Comparison of ENCODE assay signal across 8 mouse cellular contexts in the genomic region with DNA sequence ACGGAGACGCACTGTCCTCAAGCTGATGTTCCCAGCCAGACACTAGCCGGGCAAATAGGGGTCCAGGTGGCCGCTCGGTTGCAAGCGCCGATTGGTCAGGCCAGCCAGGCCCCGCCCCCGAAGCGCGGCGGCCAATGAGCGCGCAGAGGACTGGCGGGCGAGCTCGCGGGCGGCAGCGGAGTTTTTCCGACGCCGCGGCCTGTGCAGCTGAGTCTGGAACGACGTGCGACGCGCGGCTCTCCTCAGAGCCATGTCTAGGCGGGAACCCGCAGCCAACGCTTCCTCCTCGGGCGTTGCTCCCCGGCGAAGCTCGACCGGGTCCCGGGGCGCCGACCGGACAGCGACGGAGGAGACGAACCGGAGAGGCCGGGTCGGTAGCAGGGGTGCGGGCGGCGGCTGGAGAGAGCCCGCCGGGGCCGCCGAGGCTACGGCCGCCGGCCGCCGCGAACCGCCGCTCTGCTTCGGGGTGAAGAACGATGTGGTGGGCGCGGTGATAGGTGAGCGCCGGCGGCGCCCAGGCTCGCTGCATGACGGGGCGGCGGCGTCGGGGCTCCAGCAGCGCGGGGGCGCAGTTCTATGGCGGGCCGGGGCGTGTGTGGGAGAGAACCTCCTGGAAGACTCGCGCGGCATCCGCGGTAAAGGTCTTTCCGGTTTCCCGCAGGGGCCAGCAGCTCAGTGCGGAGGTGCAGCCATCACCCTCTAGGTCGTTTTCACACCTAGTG. TPM values are rescaled to one million over a fixed set of nuclear protein-coding genes. Genes with fewer than 3 reads are reported as not detected.
A peak's percentile ranks its signal among the peaks of the same experiment; 100 is the strongest.
DNase-seq lines count a peak whose midpoint lies in the region; ATAC-seq lines count a peak whose summit lies in the region.

A gene (plus strand): TSS at position 148 of the 722 bp plus-strand sequence.

- intact Hi-C loops in left cerebral cortex, postnatal 4 days (cut with DNase I) = no loop called here

- H3K4me3 ChIP-seq in hindbrain, embryonic 16.5 days (ENCODE audit: low read length) = peak within 1 kb of the TSS; percentile 61

- DNase-seq in adrenal gland, postnatal 36 days = peak; percentile 27 to 35
- peak; percentile 7 to 10 for DNase-seq in frontal cortex, postnatal 14 days (ENCODE audit: low spot score in 2 of 2)
- DNase-seq in left cerebral cortex, postnatal 4 days = peak; percentile 60
- DNase-seq in mesoderm, embryonic 11.5 days (ENCODE audit: low read depth, low spot score) = peak; percentile 75
- peak; percentile 21 for DNase-seq in right cerebral cortex, postnatal 4 days

- H3K4me2 ChIP-seq in hindbrain, embryonic 16.5 days (ENCODE audit: low read length) = peak within 1 kb of the TSS; percentile 84

- no peaks in the 10 kb centered on the region for H3K36me3 ChIP-seq in hindbrain, embryonic 16.5 days (ENCODE audit: control insufficient read depth, insufficient read depth, low read length)

- H3K9me3 ChIP-seq in hindbrain, embryonic 16.5 days (ENCODE audit: control insufficient read depth, low read length) = no peaks in the 10 kb centered on the region

- 6% methylated on average over 88 of the region's 93 CpGs for WGBS in hindbrain, embryonic 16.5 days

- peaks cover 32% of the 10 kb centered on the region for H3K27me3 ChIP-seq in hindbrain, embryonic 16.5 days (replicated peaks; ENCODE audit: control insufficient read depth, insufficient read depth, low read length)

- peak within 1 kb of the TSS; percentile 47 for H3K9ac ChIP-seq in hindbrain, embryonic 16.5 days (ENCODE audit: low read depth, low read length)

- H3K4me1 ChIP-seq in hindbrain, embryonic 16.5 days (ENCODE audit: control insufficient read depth, insufficient read depth, low read depth, low read length) = peaks cover 8% of the 10 kb centered on the region

- H3K27ac ChIP-seq in hindbrain, embryonic 16.5 days (ENCODE audit: low read depth, low read length) = no peak within 1 kb of the TSS

- peak; percentile 83 for ATAC-seq in CD4-positive, CD25-positive, alpha-beta regulatory T cell, adult 4 months
- peak; percentile 99 for ATAC-seq in hindbrain, embryonic 16.5 days
- no peak for ATAC-seq in erythroid progenitor cell, adult 5-6 weeks (replicated peaks; ENCODE audit: low FRiP score, poor library complexity, severe bottlenecking)

RNA-seq across cellular contexts. Expression of the gene that starts here (rescaled TPM):
- 1 to 10 TPM; 2.6 to 4.7 TPM for polyA plus RNA-seq in CD4-positive, CD25-positive, alpha-beta regulatory T cell, adult 4 months (2017; shearing (Covaris generic))
- total RNA-seq in adrenal gland, postnatal 36 days (2021) = not detected
- 0.29 and 0.44 TPM in 2 replicates for polyA plus RNA-seq in hindbrain, embryonic 16.5 days (2015; fragmentation: Nextera tagmentation; extraction: Ambion mirVana)
- total RNA-seq in left cerebral cortex, postnatal 4 days (2021) = under 1 TPM in 1 of 2 experiments, not detected in 1; 0.20 TPM
- 0.84 TPM in 1 of 2 replicates, not detected in the other for total RNA-seq in erythroid progenitor cell, adult 5-6 weeks (2015; ENCODE audit: low replicate concordance)
- total RNA-seq in erythroid progenitor cell, adult 5-6 weeks (2017; ENCODE audit: low replicate concordance) = not detected in 2 replicates

Comparison
In these comparisons a context has a peak if more than half of its experiments do, and no peak if none do; other contexts are left out.
1. Peak in DNase-seq in adrenal gland, postnatal 36 days; RNA of the gene not detected or under 1 TPM.
2. Peak in ATAC-seq, H3K4me3 ChIP-seq, H3K9ac ChIP-seq and H3K4me2 ChIP-seq in hindbrain, embryonic 16.5 days; RNA of the gene not detected or under 1 TPM.
3. Peak in DNase-seq in left cerebral cortex, postnatal 4 days; RNA of the gene not detected or under 1 TPM.
4. DNase-seq: peak in every context shown above with its lines; median percentile 75 in mesoderm, embryonic 11.5 days; 60 in left cerebral cortex, postnatal 4 days; 31 in adrenal gland, postnatal 36 days; 21 in right cerebral cortex, postnatal 4 days; 8 in frontal cortex, postnatal 14 days.